Mouse (Mus musculus): ENCODE measurements around the gene Carmil1.
A peak's percentile ranks its signal among the peaks of the same experiment; 100 is the strongest.

- TF ChIP-seq CTCF (IDR thresholded peaks at IDR 0.05; ENCODE audit: low read depth), result peak; percentile 89
- peak; percentile 46; the same call in 1 of the 2 replicates for TF ChIP-seq EP300 (IDR thresholded peaks at IDR 0.05; ENCODE audit: low read depth)
Measured at GRCm38 (mm10) chr13:24112689-24113348, 167.8 kb downstream of the Carmil1 start.

Measured in liver, postnatal 0 days (tissue).